Mouse (Mus musculus): ENCODE measurements at regions not wholly inside any gene's neighbourhood (a gene's known extent, or its start where the extent isn't known, plus 50 kb on each side); places are given as distances from the start of the nearest gene placed in this dataset.

DNA sequence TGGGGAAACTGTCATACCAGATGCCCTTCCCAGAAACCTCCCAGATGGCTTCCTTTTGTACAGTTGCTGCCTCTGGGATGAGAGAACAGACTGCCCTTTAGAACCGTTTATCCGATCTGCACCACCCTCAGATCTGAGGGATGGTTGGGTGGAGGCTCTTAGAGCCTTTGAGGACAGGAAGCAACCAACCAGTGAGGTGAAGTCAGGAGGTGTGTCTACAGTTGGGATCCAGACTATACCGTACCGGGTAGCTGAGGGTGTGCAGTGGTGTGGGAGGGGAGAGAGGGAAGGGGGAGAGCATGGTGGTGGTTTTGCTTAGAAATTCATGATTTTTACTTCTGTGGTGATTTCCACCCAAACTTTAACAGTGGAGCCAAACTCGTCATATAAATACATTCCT lies 58.8 kb upstream of the Wscd2 start:
- TF ChIP-seq CTCF (IDR thresholded peaks at IDR 0.05; ENCODE audit: borderline replicate concordance, extremely low read depth, insufficient read depth, insufficient read length) (no peak), POLR2A (IDR thresholded peaks at IDR 0.05; ENCODE audit: borderline replicate concordance, extremely low read depth, insufficient read depth, insufficient read length, poor library complexity, severe bottlenecking) (no peak)

Data from brain, embryonic 14.5 days (tissue).